Mouse (Mus musculus): ENCODE data around the gene Rslcan18. TPM values are rescaled to one million over a fixed set of nuclear protein-coding genes. Genes with fewer than 3 reads are reported as not detected.
"Not testable (repeated sequence)": the region's sequence is repeated elsewhere in the genome, so short reads cannot be mapped to it uniquely, and the experiment has no call there.

Rslcan18 gene
- polyA plus RNA-seq (2012; rRNA removed): 0.25 and 0.26 TPM in 2 replicates

GRCm38 (mm10) chr13:67116163-67116562 lies at the start of gene Rslcan18:
Gene Rslcan18, minus strand, starts transcription at chr13:67116263.
- not testable (repeated sequence) for DNase-seq (ENCODE audit: low read depth)

- DNase-seq (ENCODE audit: low read depth): peak; percentile 42
These were observed 12.1 kb upstream of the Rslcan18 start for GRCm38 (mm10) chr13:67128038-67128721.

GRCm38 (mm10) chr13:67127507-67127906 lies 11.4 kb upstream of the Rslcan18 start:
- not testable (repeated sequence) for DNase-seq (ENCODE audit: low read depth)

GRCm38 (mm10) chr13:67124460-67124859 lies 8.4 kb upstream of the Rslcan18 start:
- no peak for DNase-seq (ENCODE audit: low read depth)

- DNase-seq (ENCODE audit: low read depth): not testable (repeated sequence)
These were observed 5.3 kb upstream of the Rslcan18 start, which contains the start of gene Zfp759 for GRCm38 (mm10) chr13:67121360-67121759. Gene Zfp759, plus strand, starts transcription at chr13:67121660.

GRCm38 (mm10) chr13:67113287-67113686 lies 2.8 kb downstream of the Rslcan18 start:
- DNase-seq (ENCODE audit: low read depth): no peak

- no peak for DNase-seq (ENCODE audit: low read depth)
These were observed 4.0 kb downstream of the Rslcan18 start for GRCm38 (mm10) chr13:67112096-67112495.

GRCm38 (mm10) chr13:67108821-67109206 lies 7.2 kb downstream of the Rslcan18 start:
- DNase-seq (ENCODE audit: low read depth): no peak

- DNase-seq (ENCODE audit: low read depth): peak; percentile 99
These were observed 7.8 kb downstream of the Rslcan18 start, which contains the start of gene Gm28557 for GRCm38 (mm10) chr13:67108194-67108820. Gene Gm28557, minus strand, starts transcription at chr13:67108604.

- DNase-seq (ENCODE audit: low read depth): no peak
These were observed 8.4 kb downstream of the Rslcan18 start for GRCm38 (mm10) chr13:67107681-67108080.

- DNase-seq (ENCODE audit: low read depth): no peak
These were observed 18.2 kb downstream of the Rslcan18 start, which contains the start of gene Zfp708 for GRCm38 (mm10) chr13:67097876-67098275. Gene Zfp708, minus strand, starts transcription at chr13:67097976.

- DNase-seq (ENCODE audit: low read depth): no peak
These were observed 25.9 kb downstream of the Rslcan18 start for GRCm38 (mm10) chr13:67090154-67090553.

GRCm38 (mm10) chr13:67081946-67082345 lies 34.1 kb downstream of the Rslcan18 start:
- no peak for DNase-seq (ENCODE audit: low read depth)

GRCm38 (mm10) chr13:67081142-67081713 lies 34.8 kb downstream of the Rslcan18 start:
- peak; percentile 49 for DNase-seq (ENCODE audit: low read depth)

- peak; percentile 83 for DNase-seq (ENCODE audit: low read depth)
These were observed 38.8 kb downstream of the Rslcan18 start for GRCm38 (mm10) chr13:67077244-67077643.

- no peak for DNase-seq (ENCODE audit: low read depth)
These were observed 43.3 kb downstream of the Rslcan18 start for GRCm38 (mm10) chr13:67072786-67073185.

GRCm38 (mm10) chr13:67065386-67065785 lies 50.7 kb downstream of the Rslcan18 start:
- peak; percentile 94 for DNase-seq (ENCODE audit: low read depth)

- no peak for DNase-seq (ENCODE audit: low read depth)
These were observed 53.6 kb downstream of the Rslcan18 start for GRCm38 (mm10) chr13:67062427-67062826.

- peak; percentile 83 for DNase-seq (ENCODE audit: low read depth)
These were observed 55.2 kb downstream of the Rslcan18 start, which contains the start of gene Zfp712 for GRCm38 (mm10) chr13:67060786-67061358. Gene Zfp712, minus strand, starts transcription at chr13:67061170.

- DNase-seq (ENCODE audit: low read depth): no peak
These were observed 55.8 kb downstream of the Rslcan18 start for GRCm38 (mm10) chr13:67060161-67060785.
